Mouse (Mus musculus) embryonic fibroblast, embryonic 13.5 days (primary cell): Measurements from ENCODE around the gene Dcbld1.

Experiments
- CTCF ChIP-seq: IDR thresholded peaks from 2 replicates; pipeline ENCODE4 v1.5.1; 2011; ENCODE audit warnings: mild to moderate bottlenecking, control low read depth, low read length, moderate library complexity, borderline replicate concordance; ENCODE audit not compliant: insufficient read depth
- POLR2A ChIP-seq: IDR thresholded peaks from 2 replicates; pipeline ENCODE4 v1.6.1; 2011; ENCODE audit warnings: low read depth, mild to moderate bottlenecking, control low read depth, low read length, moderate library complexity

DNA sequence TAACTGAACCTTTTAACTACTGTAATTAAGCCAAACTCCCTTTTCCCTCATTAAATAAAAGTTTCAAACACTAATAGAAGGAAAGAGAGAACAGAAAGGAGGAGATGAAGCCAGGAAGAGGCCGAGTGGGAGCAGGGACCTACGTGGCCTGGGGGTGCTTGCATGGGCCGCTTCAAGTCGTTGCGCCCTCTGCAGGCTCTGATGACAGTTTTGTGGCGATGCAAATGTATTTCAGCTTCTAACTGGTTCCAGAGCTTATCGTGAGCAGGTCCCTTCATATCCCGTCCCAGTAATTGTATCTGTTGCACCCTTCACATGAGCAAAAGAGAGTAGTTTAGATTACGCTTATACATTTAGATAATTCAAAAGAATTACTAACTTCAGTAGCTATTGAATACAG lies 119.8 kb downstream of the Dcbld1 start:
- TF ChIP-seq CTCF (no peak), POLR2A (no peak)
